Mouse (Mus musculus): Measurements from ENCODE around the gene Chst11.

The Chst11 gene

DNA sequence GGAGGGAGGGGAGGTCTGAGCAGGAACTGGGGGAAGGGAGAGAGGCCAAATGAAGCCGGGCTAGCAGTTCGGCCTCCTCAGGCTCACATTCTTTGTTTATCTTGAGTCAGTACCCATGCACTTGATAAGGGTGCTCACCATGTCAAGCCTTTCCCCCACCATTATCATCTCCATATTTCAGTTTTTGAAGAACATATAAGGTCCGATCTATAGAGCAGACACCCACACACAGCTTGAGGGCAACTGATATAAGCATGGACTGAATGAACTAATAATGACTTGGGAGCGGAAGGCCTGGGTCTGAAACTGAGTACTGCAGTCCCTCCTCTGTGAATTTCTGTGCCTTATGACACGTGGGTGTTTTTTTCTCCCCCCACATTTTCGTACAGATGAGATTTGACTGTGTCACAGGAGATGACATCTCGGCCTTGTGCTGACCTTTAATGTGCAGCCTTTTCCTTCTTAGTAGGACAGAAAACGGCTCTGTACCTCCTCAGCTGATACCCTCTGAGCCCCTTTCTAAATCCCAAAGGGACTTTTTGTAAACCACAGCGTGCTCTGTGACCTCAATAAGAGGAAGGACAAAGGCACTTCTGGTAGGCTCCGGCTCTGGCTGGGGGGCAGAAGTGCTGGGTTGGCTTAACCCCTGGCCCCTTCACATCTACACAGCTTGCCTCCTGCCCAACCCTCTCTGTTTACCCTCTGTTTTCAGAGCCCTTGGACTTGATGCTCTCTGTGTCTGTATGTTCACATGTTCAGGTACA is 6.6 kb downstream of the Chst11 start:
- DNase-seq, result no peak

- no peak for DNase-seq
Observed at GRCm38 (mm10) chr10:82994284-82994683, 9.0 kb downstream of the Chst11 start.

DNA sequence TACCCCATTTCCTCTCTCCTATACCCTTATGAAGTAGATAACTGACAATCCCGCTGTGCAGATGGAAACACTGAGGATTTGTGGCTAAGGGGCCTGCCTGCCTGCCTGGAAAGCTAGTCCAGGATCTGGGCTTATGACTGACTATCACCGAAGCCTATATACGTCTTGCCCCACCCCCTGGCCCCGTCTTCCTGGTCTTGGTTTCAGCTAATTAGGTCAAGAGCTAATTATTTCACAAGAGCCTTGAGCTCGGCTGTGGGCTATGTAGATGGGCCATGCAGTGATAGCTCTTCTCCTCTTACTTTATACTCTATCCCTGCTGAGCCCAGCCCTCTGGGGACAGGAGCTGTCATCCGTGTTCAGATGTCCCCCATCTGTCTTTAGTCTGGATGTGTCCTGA is 12.2 kb downstream of the Chst11 start:
- DNase-seq, result no peak

- no peak for DNase-seq
Observed at GRCm38 (mm10) chr10:83000169-83000568, 14.9 kb downstream of the Chst11 start.

GRCm38 (mm10) chr10:83000721-83001120 is 15.4 kb downstream of the Chst11 start:
- no peak for DNase-seq

- no peak for DNase-seq
Observed at GRCm38 (mm10) chr10:83003899-83004298, 18.6 kb downstream of the Chst11 start.

- no peak for DNase-seq
Observed at GRCm38 (mm10) chr10:83004389-83004788, 19.1 kb downstream of the Chst11 start.

- DNase-seq, result no peak
Observed at GRCm38 (mm10) chr10:83005003-83005402, 19.7 kb downstream of the Chst11 start.

GRCm38 (mm10) chr10:83006258-83006657 is 21.0 kb downstream of the Chst11 start:
- no peak for DNase-seq

- no peak for DNase-seq
Observed at GRCm38 (mm10) chr10:83013984-83014383, 28.7 kb downstream of the Chst11 start.

- DNase-seq, result no peak
Observed at GRCm38 (mm10) chr10:83015919-83016318, 30.6 kb downstream of the Chst11 start.

GRCm38 (mm10) chr10:83016779-83017178 is 31.5 kb downstream of the Chst11 start:
- DNase-seq, result no peak

GRCm38 (mm10) chr10:83017760-83018498 is 32.6 kb downstream of the Chst11 start:
- DNase-seq, result no peak

DNA sequence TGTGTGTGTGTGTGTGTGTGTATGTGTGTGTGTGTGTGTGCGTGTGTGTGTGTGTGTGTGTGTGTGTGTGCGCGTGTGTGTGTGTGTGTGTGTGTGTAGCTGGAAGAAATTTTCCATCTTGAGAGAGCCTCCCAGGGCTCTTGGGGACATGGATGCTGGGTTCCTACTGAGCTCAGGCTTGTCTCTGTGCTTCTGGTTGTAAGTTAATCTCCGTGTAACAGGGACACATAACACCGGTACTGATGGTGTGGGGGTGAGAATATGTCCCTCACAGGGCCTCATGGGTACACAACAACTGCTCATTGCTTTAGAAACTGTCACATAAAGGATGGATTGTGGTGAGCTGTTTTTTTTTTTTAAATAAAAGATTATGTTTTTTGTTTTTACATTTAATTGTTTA is 33.2 kb downstream of the Chst11 start:
- no peak for DNase-seq

DNA sequence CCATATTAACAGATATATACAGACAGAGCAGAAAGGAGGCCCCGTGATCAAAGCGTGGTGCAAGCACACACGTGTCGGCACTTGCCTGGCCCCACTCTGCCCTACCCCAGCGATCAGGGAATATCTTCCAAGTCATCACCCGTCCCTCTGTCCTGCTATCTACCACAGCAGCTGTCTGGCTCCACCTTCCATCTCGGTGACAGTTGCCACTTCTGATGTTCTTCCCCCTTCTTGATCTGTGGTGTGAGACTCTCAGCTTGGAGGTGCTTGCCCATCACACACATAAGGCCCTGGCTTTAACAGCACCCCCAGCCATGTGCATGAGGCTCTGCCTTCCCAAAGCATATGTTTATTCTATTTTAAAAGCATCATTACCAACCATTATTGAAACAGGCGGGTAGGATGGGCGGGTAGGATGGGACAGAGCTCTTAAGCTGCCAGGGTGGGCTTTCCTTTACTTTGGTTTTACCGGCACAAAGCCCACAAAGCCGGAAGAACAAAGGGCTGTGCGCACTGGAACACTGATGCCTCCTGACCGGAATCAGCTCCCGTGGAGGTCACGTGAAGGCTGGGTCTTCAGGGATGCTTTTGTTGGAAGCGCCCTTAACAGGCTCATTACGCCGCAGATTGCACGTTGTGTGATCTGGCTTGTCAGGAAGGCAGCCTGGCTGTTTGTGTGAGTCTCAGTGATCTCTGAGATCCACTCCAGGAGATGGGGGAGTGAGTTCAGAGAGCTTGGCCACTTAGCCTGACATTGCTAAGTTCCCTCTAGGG is 34.4 kb downstream of the Chst11 start:
- no peak for DNase-seq

GRCm38 (mm10) chr10:83022616-83023015 is 37.3 kb downstream of the Chst11 start:
- DNase-seq, result no peak

GRCm38 (mm10) chr10:83026174-83026573 is 40.9 kb downstream of the Chst11 start:
- DNase-seq, result no peak

- DNase-seq, result no peak
Observed at GRCm38 (mm10) chr10:83027673-83028072, 42.4 kb downstream of the Chst11 start.

GRCm38 (mm10) chr10:83030103-83030661 is 44.9 kb downstream of the Chst11 start:
- no peak for DNase-seq

- no peak for DNase-seq
Observed at GRCm38 (mm10) chr10:83030928-83031327, 45.6 kb downstream of the Chst11 start.

- DNase-seq, result no peak
Observed at GRCm38 (mm10) chr10:83031561-83031960, 46.3 kb downstream of the Chst11 start.

DNA sequence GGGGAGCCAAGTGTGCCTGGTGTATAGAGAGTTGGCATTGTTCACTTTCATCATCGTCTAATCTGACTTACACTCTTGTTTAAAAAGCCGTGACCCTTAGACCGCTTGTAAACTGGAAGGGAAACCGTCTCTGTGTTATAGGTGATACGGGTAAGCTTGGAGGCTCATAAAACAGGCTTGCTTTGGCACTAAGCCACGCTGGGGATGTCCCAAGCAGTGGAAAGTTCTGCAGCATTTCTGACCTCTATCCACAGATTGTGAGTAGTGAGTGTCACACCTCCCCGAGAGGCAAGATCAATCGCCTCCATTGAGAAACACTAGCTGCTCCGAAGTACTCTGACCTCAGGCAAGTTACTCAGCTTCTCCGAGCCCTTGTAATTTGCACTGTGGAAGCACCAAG is 47.3 kb downstream of the Chst11 start:
- DNase-seq, result no peak

- DNase-seq, result no peak
Observed at GRCm38 (mm10) chr10:83036340-83037045, 51.2 kb downstream of the Chst11 start.

Measured in cerebellum, adult 9-10 months (tissue).